20 mouse cellular contexts compared by ENCODE assay signal in the genomic region with DNA sequence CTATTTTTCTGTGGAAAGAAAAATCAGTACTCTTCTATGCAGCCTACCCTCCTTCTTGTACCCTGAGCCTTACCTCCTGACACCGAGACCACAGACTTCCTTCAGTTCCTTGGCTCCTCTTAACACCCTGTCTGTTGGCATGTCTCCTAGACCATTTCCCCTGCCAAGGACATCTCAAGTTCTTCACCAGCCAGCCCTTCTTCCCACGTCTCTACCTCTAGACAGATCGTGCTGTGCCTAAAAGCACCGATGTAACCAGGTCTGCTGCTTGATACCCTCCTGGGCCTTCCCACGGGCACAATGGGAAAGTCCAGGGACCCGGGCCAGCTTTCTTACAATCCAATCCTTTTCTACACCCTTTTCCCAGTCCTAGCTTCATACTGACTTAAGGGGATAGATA. TPM values are rescaled to one million over a fixed set of nuclear protein-coding genes. Genes with fewer than 3 reads are reported as not detected.
A peak's percentile ranks its signal among the peaks of the same experiment; 100 is the strongest.
DNase-seq lines count a peak whose midpoint lies in the region.
"Had no signal": no experiment of that assay in that cellular context is flagged by ENCODE, and none has a peak within 500 bp of the region (broad histone marks: within the 10 kb centered on the region; RNA-seq: fewer than 3 reads in every experiment).

No protein-coding gene starts in this region.

- DNase-seq in frontal cortex, postnatal 36 days (ENCODE audit: low spot score in 2 of 2), result peak; percentile 20 to 35
- DNase-seq in frontal cortex, postnatal 10 days (ENCODE audit: low spot score in 2 of 2), result no peak
- peak; percentile 20 for DNase-seq in layer of hippocampus, adult 9-11 months
- no peak for DNase-seq in layer of hippocampus, adult 18-20 months (ENCODE audit: low spot score in 2 of 2)
- peak; percentile 26 for DNase-seq in testis, postnatal 14 days (ENCODE audit: low spot score)
- DNase-seq in testis, postnatal 10 days (ENCODE audit: low spot score), result no peak
- DNase-seq in kidney, adult 11 months, result no peak
- DNase-seq: adrenal gland, adult 8-10 months; B cell, adult 2 months; cerebellum, adult 2 months; forebrain, postnatal 0 days; heart, adult 18-20 months; heart, postnatal 10 days; kidney, adult 18-20 months; kidney, postnatal 4 days; lung, adult 18-20 months; lung, postnatal 10 days; retina, postnatal 1 day; thymus, adult 18-20 months; thymus, postnatal 36 days had no signal

RNA-seq across cellular contexts. Expression of gene Nde1, which starts 57.2 kb away (rescaled TPM):
- 10 to 100 TPM; 29.0 TPM for total RNA-seq in layer of hippocampus, adult 18-20 months (2021)

RNA-seq across cellular contexts. Expression of gene Marf1, which starts 57.3 kb away (rescaled TPM):
- total RNA-seq in layer of hippocampus, adult 18-20 months (2021), result 100 to 1,000 TPM; 131 to 142 TPM

Comparison
In these comparisons a context has a peak if more than half of its experiments do, and no peak if none do; other contexts are left out.
1. DNase-seq: peak in frontal cortex, postnatal 36 days (2 of 2), layer of hippocampus, adult 9-11 months (single experiment) and testis, postnatal 14 days (single experiment); none in frontal cortex, postnatal 10 days (0 of 2), layer of hippocampus, adult 18-20 months (0 of 2), testis, postnatal 10 days (single experiment) and kidney, adult 11 months (single experiment).